Mouse (Mus musculus) myocyte (in vitro differentiated cells): ENCODE results near the gene Adcy2. TPM values are rescaled to one million over a fixed set of nuclear protein-coding genes. Genes with fewer than 3 reads are reported as not detected.

Source experiments
- H3K27me3 ChIP-seq: one replicate; pipeline ENCODE4 v1.6.1; 2011; ENCODE audit not compliant: control insufficient read depth, insufficient read depth, insufficient read length
- H3K36me3 ChIP-seq: one replicate; pipeline ENCODE4 v1.6.1; 2011; ENCODE audit not compliant: control insufficient read depth, insufficient read depth
- H3K4me2 ChIP-seq: one replicate; pipeline ENCODE4 v1.6.1; 2011; ENCODE audit warnings: low read depth, control low read depth
- H3K4me3 ChIP-seq: one replicate; pipeline ENCODE4 v1.5.1; 2011; ENCODE audit warnings: mild to moderate bottlenecking, control low read depth, moderate library complexity
- H3K79me2 ChIP-seq: one replicate; pipeline ENCODE4 v1.6.1; 2011; ENCODE audit not compliant: control insufficient read depth, insufficient read depth
- H3ac ChIP-seq: one replicate; pipeline ENCODE4 v1.6.1; 2011; ENCODE audit not compliant: control insufficient read depth, insufficient read length
- CEBPB ChIP-seq: IDR thresholded peaks from 2 replicates; pipeline ENCODE4 v1.6.1; 2011; ENCODE audit warnings: mild to moderate bottlenecking, moderate library complexity; ENCODE audit not compliant: poor library complexity, insufficient read depth, severe bottlenecking
- E2F4 ChIP-seq: IDR thresholded peaks from one replicate; pipeline ENCODE4 v1.6.1; 2011; ENCODE audit warnings: mild to moderate bottlenecking, control low read depth, moderate library complexity; ENCODE audit not compliant: insufficient read depth
- MAX ChIP-seq: IDR thresholded peaks from one replicate; pipeline ENCODE4 v1.6.1; 2011; ENCODE audit warnings: low read depth, mild to moderate bottlenecking, control low read depth
- MYOD1 ChIP-seq, 3 experiments: IDR thresholded peaks; one replicate each; pipeline ENCODE4 v1.6.1; 2011; ENCODE audit warnings: control low read depth in 2 of 3, low read depth in 2 of 3, mild to moderate bottlenecking in 2 of 3, moderate library complexity in 1 of 3; ENCODE audit not compliant: insufficient read length in 2 of 3, control insufficient read depth in 1 of 3
- MYOG ChIP-seq, 3 experiments: IDR thresholded peaks; one replicate each; pipeline ENCODE4 v1.6.1; 2011; ENCODE audit warnings: control low read depth in 2 of 3, low read depth in 2 of 3, mild to moderate bottlenecking in 2 of 3; ENCODE audit not compliant: insufficient read length in 2 of 3, control insufficient read depth in 1 of 3, insufficient read depth in 1 of 3
- POLR2A ChIP-seq: IDR thresholded peaks from one replicate; pipeline ENCODE4 v1.6.1; 2011; ENCODE audit warnings: low read depth, mild to moderate bottlenecking, control low read depth, moderate library complexity; ENCODE audit not compliant: insufficient read length
- POLR2AphosphoS2 ChIP-seq: IDR thresholded peaks from one replicate; pipeline ENCODE4 v1.6.1; 2011; ENCODE audit warnings: low read depth, control low read depth; ENCODE audit not compliant: insufficient read length
- REST ChIP-seq: IDR thresholded peaks from one replicate; pipeline ENCODE4 v1.6.1; 2011; ENCODE audit warnings: mild to moderate bottlenecking, control low read depth, moderate library complexity; ENCODE audit not compliant: insufficient read depth, insufficient read length
- SRF ChIP-seq: IDR thresholded peaks from one replicate; pipeline ENCODE4 v1.6.1; 2011; ENCODE audit warnings: low read depth; ENCODE audit not compliant: control insufficient read depth, insufficient read length
- TCF12 ChIP-seq: IDR thresholded peaks from one replicate; pipeline ENCODE4 v1.6.1; 2011; ENCODE audit warnings: mild to moderate bottlenecking, control low read depth; ENCODE audit not compliant: poor library complexity, insufficient read depth, severe bottlenecking
- TCF3 ChIP-seq: IDR thresholded peaks from one replicate; pipeline ENCODE4 v1.6.1; 2011; ENCODE audit warnings: low read depth, control low read depth; ENCODE audit not compliant: insufficient read length
- USF1 ChIP-seq: IDR thresholded peaks from one replicate; pipeline ENCODE4 v1.6.1; 2011; ENCODE audit warnings: low read depth, mild to moderate bottlenecking, control low read depth, moderate library complexity
- polyA plus RNA-seq: library from polyadenylated mRNA; unstranded; fragments of >200 nt; fragmentation: generic; extraction: Trizol; gene quantifications from one replicate; pipeline ENCODE4 v1.2.1, GENCODE M21; 2012; ENCODE audit warnings: missing spikeins

Adcy2 gene
- polyA plus RNA-seq, 1 experiment = not detected

DNA sequence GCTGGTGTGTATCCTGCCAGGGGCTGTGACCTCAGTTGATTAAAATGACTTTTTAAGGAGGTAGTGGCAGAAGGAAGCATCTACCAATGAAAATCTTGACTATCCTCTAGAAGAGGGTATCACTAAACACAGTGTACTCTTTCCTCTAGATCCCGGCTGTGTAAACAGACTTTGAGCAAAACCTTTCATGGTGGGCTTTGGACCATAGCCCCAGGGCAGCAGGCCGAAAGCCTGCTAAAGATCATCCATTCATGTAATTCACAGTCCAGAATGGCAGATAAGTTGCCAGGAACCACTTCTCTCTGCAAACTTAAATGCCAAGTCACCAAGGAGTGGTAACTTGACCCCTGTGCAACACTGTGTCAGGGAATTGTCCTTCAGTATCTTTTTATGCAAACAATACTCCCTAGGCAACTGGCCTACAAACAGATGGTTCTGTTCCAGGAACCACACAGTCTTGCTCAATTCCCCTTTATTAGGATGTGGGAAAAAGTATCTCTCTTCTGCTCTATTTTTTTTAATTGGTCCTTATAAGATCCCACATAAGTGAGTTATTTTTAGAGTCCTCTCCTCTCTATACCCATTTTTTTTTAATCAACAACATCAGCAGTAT is 225.6 kb downstream of the Adcy2 start:
- Histone ChIP-seq H3K4me3 (no peak overlapping the region), H3K36me3 (no peaks in the 10 kb centered on the region), H3K79me2 (no peaks in the 10 kb centered on the region), H3K4me2 (no peak overlapping the region), H3ac (no peak overlapping the region), H3K27me3 (no peaks in the 10 kb centered on the region)
- TF ChIP-seq USF1 (no peak), POLR2AphosphoS2 (no peak), TCF3 (no peak), SRF (no peak), POLR2A (no peak), CEBPB (no peak), MAX (no peak), MYOG (IDR thresholded peaks at IDR 0.05; ENCODE audit: control insufficient read depth in 1 of 3, insufficient read depth in 1 of 3, insufficient read length in 2 of 3, low read depth in 2 of 3) (no peak), TCF12 (no peak)

DNA sequence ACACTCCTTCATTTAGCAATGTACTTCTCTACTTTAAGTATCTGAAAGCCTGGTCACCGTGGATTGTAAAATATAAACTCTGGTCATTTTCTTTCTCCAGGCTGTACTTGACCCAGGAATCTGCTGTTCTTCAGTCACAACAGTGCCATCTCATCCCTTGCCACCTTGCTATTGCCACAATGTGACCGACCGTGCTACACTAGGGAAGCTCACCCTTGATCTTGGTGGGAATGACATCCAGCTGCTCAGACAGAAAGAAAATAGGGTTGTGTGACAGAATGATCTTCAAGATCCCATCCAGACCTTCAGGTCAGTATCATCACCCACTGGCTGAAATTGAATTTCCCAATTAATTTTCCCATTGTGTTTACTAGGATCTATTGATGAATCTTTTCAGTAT is 230.8 kb downstream of the Adcy2 start:
- Histone ChIP-seq H3K4me2 (no peak overlapping the region), H3K79me2 (no peaks in the 10 kb centered on the region), H3K4me3 (no peak overlapping the region), H3K27me3 (no peaks in the 10 kb centered on the region), H3K36me3 (no peaks in the 10 kb centered on the region), H3ac (no peak overlapping the region)
- TF ChIP-seq TCF3 (no peak), SRF (no peak), MYOG (IDR thresholded peaks at IDR 0.05; ENCODE audit: control insufficient read depth in 1 of 3, insufficient read depth in 1 of 3, insufficient read length in 2 of 3, low read depth in 2 of 3) (no peak), MYOD1 (IDR thresholded peaks at IDR 0.05; ENCODE audit: control insufficient read depth in 1 of 3, insufficient read length in 2 of 3, low read depth in 2 of 3) (no peak), POLR2AphosphoS2 (no peak), MAX (no peak), TCF12 (no peak), E2F4 (no peak), USF1 (no peak), POLR2A (no peak), CEBPB (no peak), REST (no peak)

DNA sequence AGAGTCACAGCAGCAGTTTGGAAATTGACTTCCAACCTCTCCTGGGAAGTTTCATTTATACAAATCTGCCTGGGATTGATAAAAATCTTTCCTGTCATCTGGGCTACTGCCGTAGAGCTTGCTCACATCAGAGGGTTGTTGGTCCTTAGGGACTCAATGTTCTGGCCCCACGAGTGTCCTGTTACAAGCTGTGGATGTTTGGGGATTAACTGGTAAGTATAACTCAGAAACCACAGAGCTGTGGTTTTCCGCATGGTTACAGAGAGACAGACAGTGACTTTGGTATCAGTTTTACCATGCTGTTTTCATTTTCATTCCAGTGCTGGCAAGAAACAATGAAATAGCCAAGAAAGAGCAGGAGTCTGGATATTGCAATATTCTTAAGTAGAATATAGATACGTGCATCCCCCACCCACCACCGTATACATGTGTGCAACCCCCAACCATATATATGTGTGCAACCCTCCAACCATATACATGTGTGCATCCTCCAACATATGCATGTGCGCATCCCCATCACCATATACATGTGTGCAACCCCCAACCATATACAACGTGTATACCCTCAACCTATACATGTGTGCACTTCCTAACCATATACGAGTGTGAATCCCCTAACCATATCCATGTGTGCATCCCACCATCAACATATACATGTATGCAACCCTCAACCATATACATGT is 233.3 kb downstream of the Adcy2 start:
- no peaks in the 10 kb centered on the region for H3K79me2 ChIP-seq
- no peak overlapping the region for H3ac ChIP-seq
- H3K36me3 ChIP-seq = no peaks in the 10 kb centered on the region
- no peak for TF ChIP-seq CEBPB
- TF ChIP-seq SRF = no peak
- TF ChIP-seq POLR2AphosphoS2 = no peak
- no peak for TF ChIP-seq REST
- no peak for TF ChIP-seq TCF3
- H3K4me2 ChIP-seq = no peak overlapping the region
- no peak overlapping the region for H3K4me3 ChIP-seq
- no peaks in the 10 kb centered on the region for H3K27me3 ChIP-seq

DNA sequence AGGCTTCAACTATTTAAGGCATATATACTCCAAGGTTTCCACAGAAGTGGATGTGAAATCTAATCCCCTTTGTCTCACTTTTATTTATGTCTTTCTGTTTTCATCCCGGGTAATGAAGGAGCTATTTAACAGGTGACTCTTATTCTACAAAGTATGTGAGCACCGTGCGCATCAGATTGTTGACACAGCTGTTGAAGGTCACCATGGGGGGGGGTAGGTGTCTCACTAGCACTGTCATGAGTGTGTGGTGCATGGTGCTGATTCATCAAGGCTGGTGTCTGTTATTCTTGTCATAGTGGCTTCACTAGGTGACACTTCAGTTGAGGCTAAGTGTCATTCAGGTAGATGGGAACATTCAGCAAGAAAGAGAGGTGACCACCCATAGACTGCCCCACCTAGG is 234.7 kb downstream of the Adcy2 start:
- H3K36me3 ChIP-seq = no peaks in the 10 kb centered on the region
- H3K4me3 ChIP-seq = no peak overlapping the region
- H3K79me2 ChIP-seq = no peaks in the 10 kb centered on the region
- H3K27me3 ChIP-seq = no peaks in the 10 kb centered on the region
- no peak for TF ChIP-seq MYOD1 (IDR thresholded peaks at IDR 0.05; ENCODE audit: control insufficient read depth in 1 of 3, insufficient read length in 2 of 3, low read depth in 2 of 3)
- TF ChIP-seq E2F4 = no peak
- TF ChIP-seq TCF3 = no peak
- TF ChIP-seq USF1 = no peak
- TF ChIP-seq MAX = no peak
- no peak for TF ChIP-seq CEBPB
- TF ChIP-seq SRF = no peak
- no peak for TF ChIP-seq POLR2A
- no peak for TF ChIP-seq TCF12
- no peak for TF ChIP-seq REST
- no peak for TF ChIP-seq MYOG (IDR thresholded peaks at IDR 0.05; ENCODE audit: control insufficient read depth in 1 of 3, insufficient read depth in 1 of 3, insufficient read length in 2 of 3, low read depth in 2 of 3)
- TF ChIP-seq POLR2AphosphoS2 = no peak
- no peak overlapping the region for H3ac ChIP-seq
- H3K4me2 ChIP-seq = no peak overlapping the region

DNA sequence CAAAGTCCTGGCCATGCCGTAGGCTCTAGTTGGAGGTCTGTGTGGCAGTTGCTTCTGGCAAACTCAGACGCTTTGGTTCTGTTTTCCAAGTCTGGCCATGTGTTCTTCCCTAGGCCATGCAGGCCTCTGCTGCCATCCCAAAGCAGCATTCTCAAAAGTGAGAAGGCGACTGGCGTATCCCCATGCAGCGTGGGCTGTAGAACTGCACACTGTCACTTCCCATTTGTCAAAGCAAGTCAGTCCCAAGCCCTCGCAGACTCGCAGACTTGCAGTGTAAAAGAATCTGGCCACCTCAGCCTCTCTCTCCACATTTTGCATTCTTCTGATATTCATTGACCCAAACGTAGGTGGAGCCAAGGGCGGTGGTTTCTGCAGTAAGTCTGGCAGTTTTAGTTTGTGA is 249.5 kb downstream of the Adcy2 start:
- Histone ChIP-seq H3K4me2 (no peak overlapping the region), H3K4me3 (no peak overlapping the region), H3ac (no peak overlapping the region), H3K79me2 (no peaks in the 10 kb centered on the region), H3K27me3 (no peaks in the 10 kb centered on the region), H3K36me3 (no peaks in the 10 kb centered on the region)
- TF ChIP-seq TCF12 (no peak), REST (no peak), SRF (no peak), MYOG (IDR thresholded peaks at IDR 0.05; ENCODE audit: control insufficient read depth in 1 of 3, insufficient read depth in 1 of 3, insufficient read length in 2 of 3, low read depth in 2 of 3) (no peak), CEBPB (no peak), USF1 (no peak), TCF3 (no peak), E2F4 (no peak), POLR2AphosphoS2 (no peak), MYOD1 (IDR thresholded peaks at IDR 0.05; ENCODE audit: control insufficient read depth in 1 of 3, insufficient read length in 2 of 3, low read depth in 2 of 3) (no peak), MAX (no peak), POLR2A (no peak)
